Mouse (Mus musculus) liver, adult (tissue): Measurements from ENCODE around the gene Ackr2.

Source experiments
- GATA4 ChIP-seq: IDR thresholded peaks from 2 replicates; pipeline ENCODE4 v1.6.1; 2014; ENCODE audit warnings: mild to moderate bottlenecking, low read length; ENCODE audit not compliant: insufficient replicate concordance

The Ackr2 gene

GRCm38 (mm10) chr9:121898245-121898644 is at the start of gene Ackr2:
Ackr2 (plus strand) TSS chr9:121898355.
- no peak; the same call in 1 of the 2 replicates for TF ChIP-seq GATA4

GRCm38 (mm10) chr9:121854246-121854645 is 43.9 kb upstream of the Ackr2 start:
- no peak for TF ChIP-seq GATA4

- TF ChIP-seq GATA4 = no peak
These were observed 41.3 kb upstream of the Ackr2 start for GRCm38 (mm10) chr9:121856649-121857416.

GRCm38 (mm10) chr9:121857474-121858152 is 40.5 kb upstream of the Ackr2 start:
- TF ChIP-seq GATA4 = no peak

GRCm38 (mm10) chr9:121858153-121858488 is 40.0 kb upstream of the Ackr2 start, which contains the start of gene Higd1a:
Higd1a (minus strand) TSS chr9:121858362.
- no peak for TF ChIP-seq GATA4

GRCm38 (mm10) chr9:121859345-121859744 is 38.8 kb upstream of the Ackr2 start:
- no peak for TF ChIP-seq GATA4

- TF ChIP-seq GATA4 = no peak
These were observed 37.2 kb upstream of the Ackr2 start for GRCm38 (mm10) chr9:121860921-121861320.

GRCm38 (mm10) chr9:121864837-121865236 is 33.3 kb upstream of the Ackr2 start:
- TF ChIP-seq GATA4 = no peak

GRCm38 (mm10) chr9:121865425-121866008 is 32.6 kb upstream of the Ackr2 start:
- no peak for TF ChIP-seq GATA4

- no peak for TF ChIP-seq GATA4
These were observed 30.5 kb upstream of the Ackr2 start for GRCm38 (mm10) chr9:121867632-121868031.

- no peak for TF ChIP-seq GATA4
These were observed 29.9 kb upstream of the Ackr2 start for GRCm38 (mm10) chr9:121868236-121868635.

- TF ChIP-seq GATA4 = no peak
These were observed 28.7 kb upstream of the Ackr2 start for GRCm38 (mm10) chr9:121869432-121869831.

- no peak for TF ChIP-seq GATA4
These were observed 28.1 kb upstream of the Ackr2 start for GRCm38 (mm10) chr9:121869973-121870515.

GRCm38 (mm10) chr9:121872062-121872683 is 26.0 kb upstream of the Ackr2 start:
- no peak for TF ChIP-seq GATA4

GRCm38 (mm10) chr9:121873578-121873977 is 24.6 kb upstream of the Ackr2 start:
- TF ChIP-seq GATA4 = no peak

- no peak for TF ChIP-seq GATA4
These were observed 21.0 kb upstream of the Ackr2 start for GRCm38 (mm10) chr9:121877052-121877740.
